Mouse (Mus musculus) hindlimb bud, embryonic 11.5 days (tissue): Measurements from ENCODE around the gene Syn3.
"Not testable (repeated sequence)": the region's sequence is repeated elsewhere in the genome, so short reads cannot be mapped to it uniquely, and the experiment has no call there.

ENCODE experiments used
- DNase-seq: peaks from one replicate; pipeline ENCODE4 v3.0.0-alpha.2; 2012; ENCODE audit warnings: low read depth, low spot score; ENCODE audit errors: extremely low spot score

Syn3 gene

GRCm38 (mm10) chr10:86063018-86063384 is 435.7 kb downstream of the Syn3 start:
- DNase-seq, result no peak

GRCm38 (mm10) chr10:86062261-86063017 is 436.3 kb downstream of the Syn3 start:
- DNase-seq, result no peak

GRCm38 (mm10) chr10:86060267-86060666 is 438.4 kb downstream of the Syn3 start:
- DNase-seq, result no peak

GRCm38 (mm10) chr10:86057712-86058111 is 441.0 kb downstream of the Syn3 start:
- DNase-seq, result no peak

GRCm38 (mm10) chr10:86057286-86057685 is 441.4 kb downstream of the Syn3 start:
- no peak for DNase-seq

GRCm38 (mm10) chr10:86056297-86056903 is 442.3 kb downstream of the Syn3 start:
- no peak for DNase-seq

GRCm38 (mm10) chr10:86052818-86053522 is 445.7 kb downstream of the Syn3 start:
- no peak for DNase-seq

- no peak for DNase-seq
Observed at GRCm38 (mm10) chr10:86050522-86050921, 448.2 kb downstream of the Syn3 start.

GRCm38 (mm10) chr10:86047786-86048185 is 450.9 kb downstream of the Syn3 start:
- DNase-seq, result no peak

- no peak for DNase-seq
Observed at GRCm38 (mm10) chr10:86046371-86046770, 452.3 kb downstream of the Syn3 start.

GRCm38 (mm10) chr10:86044066-86044465 is 454.6 kb downstream of the Syn3 start:
- no peak for DNase-seq

- no peak for DNase-seq
Observed at GRCm38 (mm10) chr10:86043651-86044050, 455.0 kb downstream of the Syn3 start.

- DNase-seq, result no peak
Observed at GRCm38 (mm10) chr10:86034007-86034728, 464.5 kb downstream of the Syn3 start.

GRCm38 (mm10) chr10:86032517-86032916 is 466.2 kb downstream of the Syn3 start:
- DNase-seq, result no peak

GRCm38 (mm10) chr10:86030743-86031142 is 468.0 kb downstream of the Syn3 start:
- no peak for DNase-seq

- DNase-seq, result not testable (repeated sequence)
Observed at GRCm38 (mm10) chr10:86026807-86027206, 471.9 kb downstream of the Syn3 start.

GRCm38 (mm10) chr10:86026354-86026753 is 472.3 kb downstream of the Syn3 start:
- DNase-seq, result no peak

- no peak for DNase-seq
Observed at GRCm38 (mm10) chr10:86025906-86026305, 472.8 kb downstream of the Syn3 start.

- DNase-seq, result no peak
Observed at GRCm38 (mm10) chr10:86023149-86023548, 475.5 kb downstream of the Syn3 start.

GRCm38 (mm10) chr10:86022474-86022816 is 476.3 kb downstream of the Syn3 start:
- DNase-seq, result peak; percentile 18

- peak; percentile 46 for DNase-seq
Observed at GRCm38 (mm10) chr10:86021749-86022473, 476.8 kb downstream of the Syn3 start, which contains the start of gene Fbxo7. Gene Fbxo7 (plus strand): TSS chr10:86021972.
